Mouse (Mus musculus) mouse embryonic stem cell (cell line): Measurements from ENCODE around the gene Lcn2.

Source experiments
- in situ Hi-C, 2 experiments: fragments of 300-500 bp; cut with MboI; formaldehyde crosslinking; loops; 1 replicate in 1 of 2; 3 replicates in 1 of 2; pipeline ENCODE4 v1.14.3; 2019 to 2020; ENCODE audit warnings: low sequenced_read_pairs in 2 of 2, low pct_unique_long_range_greater_than_20kb in 1 of 2, mixed read lengths in 1 of 2; ENCODE audit not compliant: unreplicated experiment in 1 of 2

The Lcn2 gene

DNA sequence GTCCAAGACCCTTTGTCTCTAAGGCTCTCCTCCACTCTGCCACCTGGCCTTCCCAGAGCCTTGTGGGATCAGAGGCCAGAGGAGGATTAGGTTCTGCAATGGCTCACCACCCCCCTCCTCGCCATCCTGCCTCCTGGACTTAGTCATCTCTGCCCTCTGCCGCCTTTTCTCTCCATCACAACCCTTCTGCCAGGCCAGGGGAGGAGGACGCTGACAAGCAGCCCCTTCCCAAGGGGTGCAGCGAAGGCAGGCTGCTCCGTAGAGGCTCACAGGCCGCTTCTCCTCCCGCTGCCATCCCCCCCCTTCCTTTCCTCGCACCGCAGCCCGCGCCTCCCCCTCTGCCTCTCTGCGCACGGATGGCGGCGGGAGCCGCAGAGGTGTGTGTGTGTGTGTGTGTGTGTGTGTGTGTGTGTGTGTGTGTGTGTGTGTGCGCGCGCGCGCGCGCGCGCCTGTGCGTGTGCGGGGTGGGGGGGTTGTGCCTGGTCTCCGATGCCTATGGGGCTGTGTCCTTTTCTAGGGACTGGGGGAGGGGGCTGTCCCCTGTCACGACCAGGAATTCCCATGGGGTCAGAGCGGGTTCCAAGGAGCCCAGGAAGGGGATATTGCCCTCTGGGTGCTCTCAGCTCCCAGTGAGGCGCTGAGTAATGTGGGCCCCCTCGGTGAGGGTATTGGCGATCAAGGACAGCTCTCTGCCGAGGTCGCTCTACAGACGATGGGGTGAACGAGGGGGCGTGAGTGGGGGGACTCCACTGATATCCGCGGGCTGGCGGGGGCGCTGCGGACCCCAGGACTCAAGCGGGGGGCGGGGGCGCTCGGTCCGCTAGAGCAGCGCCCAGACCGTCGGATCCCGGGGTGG, 35.7 kb downstream of the Lcn2 start, which contains the start of gene Ciz1:
TSS of gene Ciz1 (plus strand) at position 177 of the 856 bp plus-strand sequence.
- in situ Hi-C loops = no loop called here

DNA sequence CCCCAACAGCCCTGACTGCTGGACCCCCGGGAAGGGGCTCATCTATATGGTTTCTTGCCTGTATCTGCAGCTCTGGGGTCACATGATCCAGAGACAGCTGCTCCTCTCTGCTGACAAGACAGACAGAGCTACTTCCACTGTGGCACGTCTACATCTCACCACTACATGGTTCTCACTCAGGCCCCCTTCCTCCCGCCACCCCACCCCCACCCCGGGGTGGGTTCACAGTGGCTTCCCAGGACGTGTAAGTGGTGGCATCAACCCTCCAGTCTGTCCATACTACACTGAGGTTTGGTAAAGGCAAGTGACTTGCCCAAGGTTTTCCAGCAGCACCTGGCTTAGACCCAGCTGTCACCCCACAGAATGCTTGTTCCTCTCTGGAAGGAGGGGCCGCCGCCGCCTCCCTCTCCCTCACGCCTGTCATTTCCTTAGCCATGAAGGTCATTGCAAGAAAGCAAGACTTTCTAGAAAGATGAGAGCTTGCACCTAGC, 36.5 kb downstream of the Lcn2 start:
- in situ Hi-C loops = no loop called here

DNA sequence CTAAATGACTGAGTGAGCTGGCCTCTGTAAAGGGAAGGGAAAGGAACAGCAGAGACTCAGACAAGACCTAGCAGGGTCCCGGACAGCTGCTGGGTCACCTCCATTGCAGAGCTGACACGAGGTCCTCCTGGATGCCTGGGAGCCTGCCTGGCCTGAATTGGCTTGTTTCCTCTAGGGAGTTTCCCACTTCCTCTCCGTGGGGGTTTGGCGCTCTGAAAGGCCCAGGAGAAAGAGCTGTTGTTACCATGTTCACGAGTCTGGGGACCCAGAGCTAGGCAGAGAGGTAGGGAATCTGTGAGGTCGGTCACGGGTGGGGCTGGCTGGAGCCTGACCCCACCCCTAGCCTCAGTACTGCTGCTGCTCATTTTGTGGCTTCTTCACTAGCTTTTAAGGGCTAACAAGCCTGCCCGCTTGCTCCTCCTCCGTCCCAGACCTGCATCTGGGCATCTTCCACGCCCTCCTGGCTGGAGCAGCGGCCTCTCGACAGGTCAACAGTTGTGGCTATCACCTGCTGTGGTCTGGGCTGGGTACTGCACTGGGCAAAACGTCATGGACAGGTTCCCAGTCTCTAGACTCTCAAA, 37.5 kb downstream of the Lcn2 start:
- in situ Hi-C loops = no loop called here

DNA sequence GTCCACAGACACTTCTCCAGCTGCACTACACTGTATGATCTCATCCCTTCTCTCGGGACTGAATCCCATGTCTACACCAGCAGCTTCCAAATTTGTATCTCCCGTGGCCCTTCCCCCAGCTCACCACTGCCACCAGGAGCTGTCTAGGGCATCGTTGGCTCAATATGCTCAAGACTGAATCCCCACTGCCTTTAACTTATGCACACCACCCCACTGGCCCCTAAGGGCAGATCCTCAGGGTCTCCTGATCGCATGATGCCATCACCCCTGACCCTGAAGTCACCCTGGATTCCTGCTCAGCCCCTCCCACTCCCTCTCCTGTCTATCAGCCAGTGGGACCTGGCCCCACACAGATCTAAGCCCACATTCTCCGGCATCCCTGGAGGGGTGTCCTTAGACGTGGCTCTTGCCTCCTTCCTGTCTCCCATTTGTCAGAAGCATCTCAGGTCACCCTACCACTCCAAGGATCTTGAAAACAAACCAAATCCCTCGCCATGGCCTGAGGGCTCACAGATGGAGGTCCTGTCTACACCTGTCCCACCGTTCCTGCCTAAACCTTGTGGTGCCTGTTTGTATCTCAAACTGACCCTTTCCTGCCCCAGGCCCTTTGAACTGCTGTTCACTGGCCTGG, 38.3 kb downstream of the Lcn2 start:
- in situ Hi-C loops = no loop called here

DNA sequence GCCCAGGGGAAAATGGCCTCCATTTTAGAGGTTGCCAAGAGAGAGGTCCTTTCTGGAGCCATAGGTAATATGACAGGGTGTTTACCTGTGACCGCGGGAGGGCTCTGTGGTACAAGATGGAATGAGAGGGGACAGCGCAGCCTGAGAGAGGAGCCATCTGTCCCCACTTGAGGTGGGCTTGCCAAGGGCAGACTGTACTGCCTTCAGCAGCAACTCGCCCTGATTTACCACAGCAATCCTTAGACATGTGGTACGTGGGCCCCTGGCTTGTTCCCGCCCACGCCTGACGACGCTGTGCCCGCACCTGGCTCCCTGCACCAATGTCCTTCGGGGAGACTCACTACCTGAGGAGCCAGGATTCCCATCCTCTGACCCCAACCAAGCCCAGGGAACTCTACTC, 39.7 kb downstream of the Lcn2 start:
- in situ Hi-C loops = no loop called here

DNA sequence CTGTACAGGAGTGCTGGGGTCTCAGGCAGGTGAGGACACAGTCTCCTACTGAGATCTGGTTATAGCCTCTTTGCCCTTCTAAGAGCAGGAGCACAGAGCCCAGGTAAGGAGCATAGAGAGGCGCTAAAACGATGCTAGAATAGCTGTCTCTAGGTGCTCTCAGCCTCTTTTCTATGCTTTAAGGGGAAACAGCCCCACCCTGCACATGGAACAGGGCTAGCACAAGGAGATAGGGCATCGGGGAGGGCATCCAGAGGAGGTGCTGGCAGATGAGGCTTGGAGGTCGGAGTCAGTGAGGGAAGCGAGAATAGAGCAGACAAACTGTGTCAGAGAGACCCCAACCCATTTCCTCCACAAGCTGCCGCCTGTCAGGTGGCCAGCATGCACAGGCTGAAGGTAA, 41.0 kb downstream of the Lcn2 start:
- in situ Hi-C loops = no loop called here

DNA sequence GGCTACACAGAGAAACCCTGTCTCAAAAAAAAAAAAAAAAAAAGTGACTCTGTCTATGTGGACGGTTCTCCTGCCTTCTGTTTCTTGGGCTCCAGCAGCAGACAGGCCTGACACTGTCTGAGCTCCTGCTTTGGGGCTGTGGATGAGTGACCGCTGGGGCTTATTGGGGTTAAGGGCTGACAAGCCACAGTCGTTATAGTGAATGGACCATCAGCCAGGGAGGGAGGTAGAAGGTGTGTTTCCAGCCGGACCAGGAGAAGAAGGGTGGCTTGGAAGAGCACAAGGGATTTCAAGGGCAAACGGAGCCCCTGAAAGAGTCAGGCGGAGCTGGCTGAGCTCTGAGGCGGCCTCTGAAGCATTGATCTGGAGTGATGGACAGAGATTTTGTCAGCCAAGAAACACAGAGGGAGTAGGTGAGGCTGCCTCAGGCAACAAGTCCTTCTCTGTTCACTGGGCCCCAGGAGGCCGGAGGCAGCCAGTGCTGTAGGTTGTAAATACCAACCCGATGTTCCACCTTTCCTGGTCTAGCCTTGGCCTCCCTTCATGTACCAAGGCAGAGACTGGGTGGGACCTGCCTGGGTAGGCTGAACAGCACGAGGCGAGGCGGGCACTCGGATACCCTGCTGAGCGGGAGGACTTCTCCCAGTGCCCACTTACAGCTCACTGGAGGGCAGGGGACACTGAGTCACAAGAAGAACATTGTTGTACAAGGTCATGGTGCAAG, 43.3 kb downstream of the Lcn2 start:
- in situ Hi-C loops = no loop called here

DNA sequence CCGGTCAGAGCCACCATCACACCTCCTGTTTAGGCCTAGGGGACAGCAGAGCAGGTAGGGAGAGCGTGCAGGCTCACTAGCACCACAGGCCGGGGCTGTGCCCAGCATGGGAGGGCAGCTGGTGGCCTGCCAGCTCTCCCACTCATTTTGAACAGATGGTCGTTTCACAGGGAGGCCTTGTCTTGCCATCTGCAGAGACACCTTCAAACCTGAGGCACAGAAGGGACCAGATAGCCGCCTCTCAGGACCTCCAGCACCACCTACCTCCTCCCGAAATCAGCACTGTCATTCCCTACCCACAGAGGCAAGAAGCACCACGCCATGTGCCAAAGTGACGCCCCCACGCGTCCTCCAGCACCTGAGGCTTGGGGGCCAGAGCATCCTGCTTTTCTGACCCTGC, 44.0 kb downstream of the Lcn2 start:
- in situ Hi-C loops = no loop called here

DNA sequence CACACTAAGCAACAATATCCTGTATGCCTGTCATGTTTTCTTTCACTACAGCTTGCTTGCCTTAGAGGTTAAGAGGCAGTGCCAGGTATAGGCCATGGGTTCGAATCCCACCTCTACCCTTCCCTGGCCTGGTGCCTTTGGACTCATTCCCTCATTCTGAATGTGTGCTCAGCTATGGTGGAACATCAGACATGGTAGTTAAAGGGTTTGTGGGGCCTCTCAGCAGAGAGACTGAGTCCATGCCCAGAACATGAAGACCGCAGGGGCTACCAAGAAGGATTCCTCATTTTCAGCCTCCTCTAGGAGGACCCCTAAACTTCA, 44.7 kb downstream of the Lcn2 start:
- in situ Hi-C loops = no loop called here

DNA sequence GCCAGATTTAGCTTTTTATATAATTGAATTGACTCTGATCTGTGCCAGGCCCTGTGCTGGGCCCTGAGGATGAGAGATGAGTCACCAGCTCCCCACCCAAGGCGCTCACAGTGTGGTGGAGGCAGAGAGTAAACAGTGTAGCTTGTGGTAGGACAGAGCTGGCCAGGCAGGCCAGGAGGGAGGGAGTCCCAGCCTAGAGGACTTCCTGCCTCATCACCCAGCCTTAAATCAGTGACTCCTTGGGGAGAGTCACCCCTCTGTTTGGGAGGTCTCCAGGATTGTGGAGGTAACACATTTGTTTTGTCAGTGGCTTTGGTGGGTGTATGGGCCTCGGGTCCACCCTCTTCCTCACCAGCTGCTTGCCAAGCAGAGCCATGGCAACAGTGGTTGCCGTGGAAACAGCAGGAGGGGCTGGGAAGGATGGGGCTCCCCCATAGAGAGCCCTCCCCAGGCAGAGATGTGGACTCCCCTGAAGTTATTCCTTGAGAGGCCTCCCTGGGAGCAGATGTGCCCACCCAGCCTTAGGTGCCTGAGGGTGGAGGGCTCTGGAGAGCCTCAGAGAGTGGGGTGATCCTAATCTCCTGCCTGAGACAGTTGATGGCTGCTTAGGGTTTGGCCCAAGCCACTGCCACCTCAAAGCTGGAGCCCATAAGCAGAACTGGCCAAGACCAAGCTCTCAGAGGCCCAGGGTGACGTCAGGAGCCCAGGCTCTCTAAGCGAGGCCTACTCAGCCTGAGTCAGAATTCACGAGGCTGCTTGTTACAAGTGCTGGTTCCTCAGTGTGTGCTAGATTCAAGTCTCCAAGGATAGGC, 45.3 kb downstream of the Lcn2 start:
- in situ Hi-C loops = no loop called here

DNA sequence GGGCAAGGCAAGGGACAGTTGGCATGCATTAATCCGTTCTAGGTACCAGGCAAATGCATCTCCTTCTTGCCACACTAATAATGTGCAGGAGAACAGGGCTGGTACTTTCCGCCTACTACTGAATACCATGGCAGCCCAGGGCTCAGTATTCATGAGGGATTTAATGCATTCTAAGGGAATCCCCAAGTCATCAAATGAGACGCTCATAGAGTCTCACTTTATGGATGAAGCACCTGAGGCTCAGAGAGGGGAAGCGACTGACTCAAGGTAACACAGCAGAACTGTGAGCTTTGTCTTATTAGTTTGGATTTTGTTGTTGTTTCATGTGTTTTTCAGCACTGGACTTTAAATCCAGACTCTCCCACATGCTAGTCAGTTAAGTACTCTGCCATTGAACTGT, 46.0 kb downstream of the Lcn2 start:
- in situ Hi-C loops = no loop called here

DNA sequence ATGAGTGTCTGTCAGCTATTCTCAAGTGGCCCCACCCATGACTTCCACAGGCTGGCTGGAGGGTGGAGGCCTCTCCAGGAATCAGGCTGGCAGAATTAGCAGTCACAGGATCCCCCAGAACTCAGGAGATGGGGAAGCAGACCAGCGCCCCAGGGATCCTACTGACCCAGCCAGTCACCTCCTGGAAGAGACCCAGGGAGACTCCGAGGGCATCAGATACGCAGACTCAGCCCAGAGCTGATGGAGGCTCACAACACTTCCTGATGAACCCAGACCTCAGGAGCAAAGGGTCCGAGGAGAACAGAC, 46.5 kb downstream of the Lcn2 start:
- in situ Hi-C loops = no loop called here

DNA sequence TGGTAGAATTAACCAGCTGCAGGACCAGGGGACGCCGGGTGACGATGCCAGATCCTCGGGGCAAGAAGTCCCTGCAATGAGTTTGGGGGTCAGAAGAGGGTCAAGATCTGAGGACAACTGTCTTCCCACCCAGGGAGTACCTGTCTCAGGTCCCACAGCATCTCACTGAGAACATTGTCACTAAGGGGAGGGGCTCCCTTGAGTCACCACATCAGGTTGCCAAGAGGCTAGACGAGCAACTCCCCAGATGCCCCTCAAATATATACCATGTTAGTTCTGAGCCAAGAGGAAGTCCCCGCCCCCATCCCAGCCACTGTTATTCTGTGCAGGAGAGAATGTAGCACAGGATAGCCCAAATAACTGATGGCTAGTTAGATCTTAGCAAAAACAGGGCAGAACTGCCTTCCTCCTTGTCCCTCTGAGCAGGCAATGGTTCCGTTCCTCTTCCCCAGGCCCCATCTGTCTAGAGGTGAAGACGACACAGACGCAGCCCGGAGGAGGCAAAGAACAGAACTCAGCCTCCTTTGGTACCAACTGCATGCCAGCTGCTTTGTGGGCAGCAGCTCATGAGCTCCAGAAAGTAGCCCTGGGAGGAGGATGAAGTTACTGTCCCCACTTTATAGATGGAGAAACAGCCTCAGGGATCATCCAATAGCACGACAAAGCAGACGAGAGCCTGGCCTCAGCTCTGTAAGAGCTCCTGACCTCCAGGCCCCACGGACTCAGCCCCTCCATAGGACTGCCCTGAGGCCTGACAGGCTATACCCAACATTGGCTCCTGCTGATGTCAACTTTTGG, 47.0 kb downstream of the Lcn2 start:
- in situ Hi-C loops = no loop called here

DNA sequence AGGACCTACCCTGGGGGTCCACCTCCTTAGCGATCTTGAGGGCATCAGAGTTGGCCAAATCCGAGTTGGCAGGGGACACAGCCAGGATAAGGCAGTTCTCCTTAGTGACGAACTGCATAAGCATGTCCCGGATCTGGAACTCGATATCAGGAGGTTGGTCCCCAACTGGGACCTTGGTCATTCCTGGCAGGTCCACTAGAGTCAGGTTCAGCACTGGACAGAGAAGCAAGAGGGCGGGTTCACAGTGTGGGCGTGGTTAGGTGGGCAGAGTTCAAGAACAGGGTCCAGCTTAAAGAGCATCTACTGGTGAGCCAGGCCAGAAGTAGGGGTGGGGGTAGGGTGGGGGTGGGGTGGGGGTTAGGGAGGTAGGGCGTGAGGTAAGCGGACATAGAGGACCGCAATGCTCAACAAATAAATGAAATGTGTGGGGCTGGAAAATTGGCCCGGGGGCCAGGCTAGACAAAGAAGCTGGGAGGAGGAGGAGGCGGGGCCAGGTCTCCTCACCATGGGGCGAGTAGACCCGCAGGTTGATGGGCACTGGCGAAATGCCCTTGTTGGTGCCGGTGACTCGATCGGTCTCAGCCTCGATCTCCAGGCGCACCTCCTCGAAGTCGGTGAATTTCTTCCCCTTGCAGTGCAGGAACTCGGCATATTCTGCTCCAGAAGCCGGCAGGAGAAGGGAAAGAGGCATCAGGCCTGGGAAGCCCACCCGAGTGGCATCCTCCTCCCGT, 48.0 kb downstream of the Lcn2 start:
- in situ Hi-C loops = no loop called here

DNA sequence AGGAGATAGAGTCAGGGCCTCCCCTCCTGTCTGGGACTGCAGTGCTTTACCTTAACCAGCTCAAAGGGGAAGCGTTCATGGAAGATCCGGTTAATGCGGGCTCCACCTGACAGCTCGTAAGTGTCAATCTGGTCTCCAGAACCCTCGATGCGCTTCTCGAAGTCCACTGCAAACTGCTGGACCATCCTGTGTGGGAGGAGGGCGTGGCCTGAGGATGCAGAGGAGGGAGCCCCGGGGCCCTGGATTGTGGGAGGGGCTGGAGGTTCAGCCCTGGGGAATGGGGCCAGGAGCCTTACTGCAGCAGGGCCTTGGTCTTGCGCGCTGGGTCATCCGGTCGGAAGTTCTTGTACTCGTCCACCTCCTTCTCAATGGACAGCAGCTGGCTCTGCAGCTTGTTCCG, 52.2 kb downstream of the Lcn2 start:
- in situ Hi-C loops = no loop called here
